Mouse (Mus musculus): ENCODE measurements around the gene Anxa7. TPM values are rescaled to one million over a fixed set of nuclear protein-coding genes. Genes with fewer than 3 reads are reported as not detected.

Gene Anxa7
- total RNA-seq, 2 experiments from 2014 or later: 113 to 128 TPM

DNA sequence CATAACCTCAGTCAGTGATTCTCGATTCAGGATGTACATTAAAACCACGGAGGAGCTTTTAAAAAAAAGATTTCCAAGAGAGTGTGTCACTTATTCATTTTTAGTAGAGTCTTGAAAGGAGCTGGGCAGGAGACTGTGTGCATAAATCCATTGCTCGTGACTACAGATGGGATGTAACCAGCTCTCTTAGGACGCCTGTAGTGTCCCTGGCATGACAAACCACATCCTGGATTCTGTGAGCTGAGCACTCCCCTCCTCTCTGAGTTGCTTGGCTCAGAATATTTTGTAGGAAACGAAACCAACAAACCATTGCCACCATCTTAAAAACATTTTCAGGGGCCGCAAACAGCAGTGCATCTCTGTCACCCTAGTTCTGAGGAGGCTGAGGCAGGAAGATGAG lies 43.0 kb downstream of the Anxa7 start:
- ATAC-seq (ENCODE audit: poor library complexity, severe bottlenecking): no peak

- ATAC-seq (ENCODE audit: poor library complexity, severe bottlenecking): no peak
Measured at GRCm38 (mm10) chr14:20432420-20432819, 47.5 kb downstream of the Anxa7 start.

- ATAC-seq (ENCODE audit: poor library complexity, severe bottlenecking): no peak
Measured at GRCm38 (mm10) chr14:20431726-20432125, 48.2 kb downstream of the Anxa7 start.

DNA sequence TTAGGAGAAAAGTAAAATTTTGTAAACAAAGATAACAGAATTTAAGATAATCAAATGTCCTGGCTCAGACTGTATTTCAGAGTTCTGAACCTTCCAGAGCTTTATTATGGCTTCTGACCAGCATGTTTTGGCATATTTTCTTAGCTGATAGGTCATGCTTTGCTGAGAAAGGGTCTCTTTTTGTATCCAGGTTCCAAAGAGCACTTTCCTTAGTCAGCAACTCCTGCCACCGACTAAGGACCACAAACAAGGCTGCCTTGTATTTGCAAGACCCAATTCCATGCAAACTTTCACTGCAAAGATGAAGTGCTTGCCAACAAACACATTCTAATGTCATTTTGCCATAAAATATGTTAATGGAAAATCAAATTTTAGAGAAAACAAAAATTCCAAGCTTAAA lies 50.1 kb downstream of the Anxa7 start:
- no peak for ATAC-seq (ENCODE audit: poor library complexity, severe bottlenecking)

DNA sequence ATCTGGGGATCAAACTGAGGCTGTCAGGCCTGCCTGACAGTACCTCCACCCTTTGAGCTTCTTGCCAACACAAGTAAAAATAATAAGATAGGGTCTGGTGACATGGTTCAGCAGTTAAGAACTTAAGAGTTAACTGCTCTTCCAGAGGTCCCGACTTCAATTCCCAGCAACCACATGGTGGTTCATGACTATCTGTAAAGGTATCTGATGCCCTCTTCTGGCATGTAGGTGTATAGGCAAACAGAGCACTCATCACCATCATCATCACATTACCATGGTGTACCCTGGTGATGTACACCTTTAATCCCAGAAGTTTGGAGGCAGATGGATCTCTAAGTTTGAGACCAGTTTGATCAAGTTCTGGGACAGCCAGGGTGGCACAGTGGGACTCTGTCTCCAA lies 51.3 kb downstream of the Anxa7 start:
- ATAC-seq (ENCODE audit: poor library complexity, severe bottlenecking): no peak

DNA sequence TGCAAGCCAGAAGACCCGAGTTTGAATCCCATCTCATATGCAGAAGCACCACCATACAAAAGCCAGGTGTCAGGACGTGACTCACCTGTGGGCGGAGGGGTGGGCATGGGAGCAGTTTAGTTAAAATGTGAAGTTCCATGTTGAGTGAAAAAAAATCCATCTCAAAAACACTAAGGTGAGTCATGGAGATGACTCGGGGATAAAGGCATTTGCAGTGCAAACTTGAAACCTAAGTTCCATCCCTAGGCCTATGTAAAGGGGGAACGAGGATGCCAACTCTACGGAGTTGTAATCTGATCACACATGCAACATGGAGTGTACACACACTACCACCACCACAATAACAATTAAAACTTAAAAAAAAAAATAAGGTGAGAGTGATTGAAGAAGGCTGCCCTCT lies 56.9 kb downstream of the Anxa7 start:
- ATAC-seq (ENCODE audit: poor library complexity, severe bottlenecking): no peak

- ATAC-seq (ENCODE audit: poor library complexity, severe bottlenecking): no peak
Measured at GRCm38 (mm10) chr14:20422257-20422656, 57.7 kb downstream of the Anxa7 start.

Other genes starting within 250 kb of the Anxa7 start
- gene Kcnk16, start 210.9 kb downstream of the Anxa7 start, total RNA-seq (2015): not detected in 2 replicates
- gene Kcnk16, start 210.9 kb downstream of the Anxa7 start, total RNA-seq (2017): not detected in 2 replicates
- gene Nudt13, start 185.4 kb downstream of the Anxa7 start, total RNA-seq (2015): 9.5 and 14.1 TPM in 2 replicates
- gene Nudt13, start 185.4 kb downstream of the Anxa7 start, total RNA-seq (2017): 8.0 and 13.7 TPM in 2 replicates
- 22.5 and 24.4 TPM in 2 replicates for gene Ecd, start 132.0 kb downstream of the Anxa7 start, total RNA-seq (2015)
- 35.9 and 39.0 TPM in 2 replicates for gene Ecd, start 132.0 kb downstream of the Anxa7 start, total RNA-seq (2017)
- gene Fam149b, start 132.0 kb downstream of the Anxa7 start, total RNA-seq (2015): 22.1 and 23.9 TPM in 2 replicates
- 22.4 and 25.9 TPM in 2 replicates for gene Fam149b, start 132.0 kb downstream of the Anxa7 start, total RNA-seq (2017)
- 52.3 and 53.9 TPM in 2 replicates for gene Dnajc9, start 91.2 kb downstream of the Anxa7 start, total RNA-seq (2015)
- 170 and 172 TPM in 2 replicates for gene Dnajc9, start 91.2 kb downstream of the Anxa7 start, total RNA-seq (2017)
- 60.7 and 78.0 TPM in 2 replicates for gene Mrps16, start 86.5 kb downstream of the Anxa7 start, total RNA-seq (2015)
- gene Mrps16, start 86.5 kb downstream of the Anxa7 start, total RNA-seq (2017): 22.2 and 43.8 TPM in 2 replicates
- not detected in 2 replicates for gene Cfap70, start 27.9 kb downstream of the Anxa7 start, total RNA-seq (2015)
- not detected in 2 replicates for gene Cfap70, start 27.9 kb downstream of the Anxa7 start, total RNA-seq (2017)
- gene Mss51, start 16.8 kb upstream of the Anxa7 start, total RNA-seq (2015): 1.2 and 3.2 TPM in 2 replicates
- 0.51 and 0.85 TPM in 2 replicates for gene Mss51, start 16.8 kb upstream of the Anxa7 start, total RNA-seq (2017)
- gene Ppp3cb, start 66.4 kb upstream of the Anxa7 start, total RNA-seq (2015): 142 and 144 TPM in 2 replicates
- 64.6 and 86.8 TPM in 2 replicates for gene Ppp3cb, start 66.4 kb upstream of the Anxa7 start, total RNA-seq (2017)
- 1.5 and 2.2 TPM in 2 replicates for gene Usp54, start 160.9 kb upstream of the Anxa7 start, total RNA-seq (2015)
- 1.8 and 2.5 TPM in 2 replicates for gene Usp54, start 160.9 kb upstream of the Anxa7 start, total RNA-seq (2017)
- 0.76 TPM in 1 of 2 replicates, not detected in the other for gene Myoz1, start 176.4 kb upstream of the Anxa7 start, total RNA-seq (2015)
- 0.51 TPM in 1 of 2 replicates, not detected in the other for gene Myoz1, start 176.4 kb upstream of the Anxa7 start, total RNA-seq (2017)
- 0.07 TPM in 1 of 2 replicates, not detected in the other for gene Synpo2l, start 188.2 kb upstream of the Anxa7 start, total RNA-seq (2015)
- gene Synpo2l, start 188.2 kb upstream of the Anxa7 start, total RNA-seq (2017): not detected in 2 replicates
- gene Sec24c, start 194.2 kb upstream of the Anxa7 start, total RNA-seq (2015): 34.2 and 48.4 TPM in 2 replicates
- 69.7 and 90.0 TPM in 2 replicates for gene Sec24c, start 194.2 kb upstream of the Anxa7 start, total RNA-seq (2017)
- gene Fut11, start 214.8 kb upstream of the Anxa7 start, total RNA-seq (2015): 9.1 and 12.5 TPM in 2 replicates
- gene Fut11, start 214.8 kb upstream of the Anxa7 start, total RNA-seq (2017): 4.9 and 6.5 TPM in 2 replicates
- 94.2 and 107 TPM in 2 replicates for gene Chchd1, start 222.9 kb upstream of the Anxa7 start, total RNA-seq (2015)
- gene Chchd1, start 222.9 kb upstream of the Anxa7 start, total RNA-seq (2017): 86.5 and 86.8 TPM in 2 replicates
- gene Zswim8, start 227.4 kb upstream of the Anxa7 start, total RNA-seq (2015): 33.2 and 39.3 TPM in 2 replicates
- 26.5 and 33.3 TPM in 2 replicates for gene Zswim8, start 227.4 kb upstream of the Anxa7 start, total RNA-seq (2017)